Mouse (Mus musculus): ENCODE data around the gene Ces1e.

GRCm38 (mm10) chr8:93252400-93252925 lies 23.0 kb upstream of the Ces1e start:
- TF ChIP-seq CTCF (IDR thresholded peaks at IDR 0.05; ENCODE audit: low read depth) (no peak), EP300 (IDR thresholded peaks at IDR 0.05; ENCODE audit: low read depth) (no peak)
